Mouse (Mus musculus) cerebellum, postnatal 4 days (tissue): ENCODE measurements around the gene Cyp2b10.
A peak's percentile ranks its signal among the peaks of the same experiment; 100 is the strongest.
"Not testable (repeated sequence)": the region's sequence is repeated elsewhere in the genome, so short reads cannot be mapped to it uniquely, and the experiment has no call there.

Source experiments
- DNase-seq, 2 experiments: peaks; one replicate each; pipeline ENCODE4 v3.0.0; 2022; ENCODE audit warnings: low spot score in 2 of 2, mixed read lengths in 1 of 2

The Cyp2b10 gene

DNA sequence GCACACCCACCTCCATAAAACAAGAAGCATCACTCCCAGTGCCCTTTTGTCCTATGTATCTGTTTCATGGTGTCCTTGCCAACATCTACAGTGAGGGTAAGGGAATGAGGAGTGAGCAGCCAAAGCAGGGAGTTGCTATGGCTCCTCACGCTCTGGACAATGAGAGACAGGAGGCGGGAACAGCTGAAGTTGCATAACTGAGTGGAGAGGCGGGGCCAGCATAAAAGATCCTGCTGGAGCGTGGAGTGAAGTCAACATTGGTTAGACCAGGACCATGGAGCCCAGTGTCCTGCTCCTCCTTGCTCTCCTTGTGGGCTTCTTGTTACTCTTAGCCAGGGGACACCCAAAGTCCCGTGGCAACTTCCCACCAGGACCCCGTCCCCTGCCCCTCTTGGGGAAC is at the start of gene Cyp2b10:
Cyp2b10 (plus strand) TSS at position 210 of the 400 bp plus-strand sequence.
- DNase-seq = no peak

DNA sequence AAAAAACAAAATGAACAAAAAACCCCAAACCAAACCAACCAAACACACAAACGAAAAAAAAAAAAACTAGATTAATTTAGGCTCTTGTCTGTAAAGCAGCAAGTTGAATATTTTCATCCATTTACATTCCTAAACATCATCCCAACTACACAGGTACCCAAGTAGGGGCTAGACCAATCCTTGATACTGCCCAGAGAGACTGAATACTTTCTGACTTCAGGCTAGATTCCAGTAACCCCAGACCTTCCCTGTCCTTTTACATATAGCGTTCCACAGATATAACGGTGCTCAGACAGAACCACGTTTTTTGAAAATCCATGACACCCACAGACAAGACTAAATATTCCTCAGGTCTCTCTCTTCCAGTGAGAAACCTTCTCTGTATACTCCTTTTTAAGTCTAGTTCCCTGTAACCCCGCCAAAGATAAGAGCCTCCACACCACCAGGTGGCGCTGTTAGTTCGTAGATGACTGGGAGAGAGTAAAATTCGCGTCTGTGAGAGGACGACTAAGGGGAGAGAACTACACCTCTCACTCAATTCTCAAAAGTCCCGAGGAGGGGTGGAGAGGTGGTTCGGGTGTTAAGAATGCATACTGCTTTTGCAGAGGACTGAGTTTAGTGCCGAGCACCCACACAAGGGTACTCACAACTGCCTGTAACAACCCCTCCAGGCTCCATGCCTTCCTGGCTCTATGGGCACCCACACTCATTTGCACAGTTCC is 49.5 kb upstream of the Cyp2b10 start:
- DNase-seq = peak; percentile 83 to 87

DNA sequence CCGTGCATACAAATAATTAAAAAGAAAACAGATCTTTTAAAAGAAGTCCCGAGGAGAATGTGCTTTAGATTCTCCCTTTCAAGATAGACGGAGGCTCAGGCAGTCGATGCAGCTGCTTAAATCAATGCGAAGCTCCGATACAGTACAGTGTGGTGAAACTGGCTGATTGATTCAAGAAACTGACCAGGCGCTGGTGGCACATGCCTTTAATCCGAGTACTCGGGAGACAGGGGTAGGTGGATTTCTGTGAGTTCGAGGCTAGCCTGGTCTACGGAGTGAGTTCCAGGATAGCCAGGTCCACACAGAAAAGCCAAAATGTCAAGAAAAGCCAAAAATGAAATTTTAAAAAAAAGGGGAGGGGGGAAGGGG is 49.0 kb upstream of the Cyp2b10 start:
- DNase-seq = peak in 1 of 2 experiments; percentile 5

DNA sequence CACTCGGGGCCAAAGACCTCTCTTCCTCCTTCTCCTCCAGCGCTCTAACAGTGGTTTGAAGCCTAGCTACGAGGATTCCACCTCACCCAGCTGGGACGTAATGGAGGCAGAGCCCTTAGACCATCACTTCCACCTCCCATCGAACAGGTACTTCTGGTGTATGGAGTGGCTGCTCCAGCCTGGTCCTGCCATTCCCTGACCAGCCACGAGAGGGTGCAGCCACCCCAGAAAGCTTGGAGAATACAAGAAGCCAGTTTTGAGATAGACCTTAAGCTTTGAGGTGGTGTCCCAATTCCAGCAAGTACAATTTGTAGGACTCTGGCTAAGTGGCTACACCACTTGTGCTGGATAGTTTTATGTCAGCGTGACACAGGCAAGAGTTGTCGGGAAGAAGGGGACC is 42.3 kb upstream of the Cyp2b10 start:
- peak; percentile 40 to 57 for DNase-seq

DNA sequence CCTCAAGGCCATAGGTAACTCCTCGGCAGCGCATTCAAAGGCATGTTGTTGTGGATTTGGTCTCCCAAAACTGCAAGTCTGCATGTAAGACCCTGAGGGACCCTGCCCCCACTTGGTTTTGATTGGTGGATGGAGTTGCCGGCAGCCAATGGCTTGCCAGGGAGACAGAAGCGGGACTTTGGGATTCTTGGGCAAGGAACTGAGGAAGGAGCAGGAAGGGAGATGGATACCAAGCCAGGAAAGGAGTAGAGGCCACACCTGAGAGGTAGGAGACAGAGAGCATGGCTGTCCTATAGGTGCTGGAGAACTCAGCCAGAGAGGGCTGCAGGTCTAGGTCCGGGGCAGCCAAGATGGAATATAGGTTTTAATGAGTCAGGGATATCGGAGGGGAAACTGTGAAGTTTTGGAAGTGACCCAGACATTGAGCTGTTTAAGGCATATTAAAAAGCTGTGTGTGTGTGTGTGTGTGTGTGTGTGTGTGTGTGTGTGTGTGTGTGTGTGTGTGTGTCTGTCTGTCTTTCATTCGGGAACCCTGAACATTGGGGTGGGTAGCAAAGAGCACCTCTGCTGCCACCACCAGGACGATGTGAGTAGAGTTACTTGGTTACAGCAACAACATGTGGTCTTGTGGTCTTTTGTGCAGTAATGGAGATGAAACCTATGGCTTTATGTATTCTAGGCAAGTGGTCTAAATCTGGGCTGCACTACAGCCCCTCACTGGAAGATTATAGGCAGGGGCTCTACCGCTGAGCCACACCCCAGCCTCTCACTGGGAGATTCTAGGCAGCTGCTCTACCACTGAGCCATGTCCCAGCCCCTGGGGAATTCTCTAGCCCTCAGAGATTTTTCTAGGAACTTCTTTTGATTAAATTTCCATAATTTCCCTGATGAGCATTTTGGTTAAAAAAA is 37.2 kb upstream of the Cyp2b10 start:
- DNase-seq = no peak

DNA sequence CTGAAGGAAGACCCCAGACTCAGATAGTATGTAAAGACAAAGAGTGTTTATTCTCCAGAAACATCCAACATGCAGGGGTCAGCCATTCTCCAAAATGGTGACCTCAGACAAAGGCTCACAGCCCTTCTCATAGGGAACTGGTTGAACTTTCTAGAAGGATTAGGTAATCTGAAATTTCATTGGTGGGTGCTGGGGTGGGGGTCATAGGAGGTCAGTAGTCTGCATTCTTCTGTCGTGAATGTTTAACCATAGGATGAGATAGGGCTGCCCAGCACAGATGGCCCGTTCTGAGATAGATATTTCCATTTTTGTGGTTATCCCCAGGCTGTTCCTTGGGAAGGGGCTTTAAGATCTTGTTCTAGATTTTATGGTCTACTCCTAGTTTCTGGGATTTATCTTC is 35.1 kb upstream of the Cyp2b10 start:
- no peak for DNase-seq

GRCm38 (mm10) chr7:25863756-25864155 is 33.7 kb upstream of the Cyp2b10 start:
- DNase-seq = no peak

GRCm38 (mm10) chr7:25864861-25865260 is 32.6 kb upstream of the Cyp2b10 start:
- no peak for DNase-seq

DNA sequence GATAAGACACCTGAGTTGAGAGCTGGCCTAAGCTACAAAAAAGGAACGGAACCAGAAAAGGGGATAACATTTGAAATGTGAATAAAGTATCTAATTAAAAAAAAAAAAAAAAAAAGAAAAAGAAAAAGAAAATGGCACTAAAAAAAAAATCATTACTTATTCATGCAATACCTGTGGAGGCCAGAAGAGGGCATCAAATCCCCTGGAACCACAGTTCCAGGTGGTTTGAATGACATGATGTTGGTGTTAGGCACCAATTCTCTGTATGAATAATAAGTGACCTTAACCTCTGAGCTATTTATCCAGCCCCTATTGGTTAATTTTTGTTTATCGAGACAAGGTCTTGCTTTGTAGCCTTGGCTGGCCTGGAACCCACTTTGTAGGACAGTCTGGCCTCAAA is 27.6 kb upstream of the Cyp2b10 start:
- no peak for DNase-seq

- DNase-seq = no peak
Observed at GRCm38 (mm10) chr7:25872624-25873023, 24.8 kb upstream of the Cyp2b10 start.

GRCm38 (mm10) chr7:25878735-25879134 is 18.7 kb upstream of the Cyp2b10 start:
- no peak for DNase-seq

DNA sequence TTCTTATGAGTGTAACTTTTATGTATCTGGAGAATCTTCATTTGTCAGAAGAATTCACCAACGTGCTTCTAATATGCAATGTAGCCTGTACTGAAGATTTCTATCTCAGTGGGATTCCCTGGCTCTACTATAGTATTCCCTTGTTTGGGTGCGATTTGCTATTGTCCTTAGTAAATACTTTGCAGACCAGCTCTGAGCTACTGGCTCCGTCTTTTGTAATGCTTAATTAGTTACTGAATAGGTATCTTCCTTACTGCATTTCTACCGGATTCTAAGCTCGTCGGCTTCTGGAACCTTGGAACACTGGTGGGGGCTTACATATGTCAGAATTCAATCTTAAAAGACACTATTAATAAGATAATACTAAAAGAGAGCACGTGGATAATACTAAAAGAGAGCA is 16.7 kb upstream of the Cyp2b10 start:
- not testable (repeated sequence) for DNase-seq

DNA sequence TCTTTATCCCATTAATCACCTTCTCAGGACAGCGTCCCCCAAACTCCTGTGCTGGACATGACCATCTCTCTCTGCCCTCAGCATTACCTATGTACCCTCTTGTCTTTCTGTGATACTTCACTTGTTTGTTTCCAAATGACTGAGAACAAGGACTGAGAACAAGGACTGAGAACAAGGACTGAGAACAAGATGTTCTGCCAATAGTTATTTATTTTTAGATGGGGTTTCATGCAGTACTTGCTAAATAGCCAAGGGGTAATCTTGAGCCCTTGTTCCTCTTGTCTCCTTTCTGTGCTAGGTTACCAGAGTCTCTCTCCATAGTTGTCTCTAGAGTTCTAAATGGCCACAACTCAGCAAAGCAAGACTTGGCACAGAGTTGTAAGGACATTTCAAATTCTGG is 13.1 kb upstream of the Cyp2b10 start:
- no peak for DNase-seq

GRCm38 (mm10) chr7:25887758-25888157 is 9.7 kb upstream of the Cyp2b10 start:
- no peak for DNase-seq

- no peak for DNase-seq
Observed at GRCm38 (mm10) chr7:25893159-25893558, 4.3 kb upstream of the Cyp2b10 start.

DNA sequence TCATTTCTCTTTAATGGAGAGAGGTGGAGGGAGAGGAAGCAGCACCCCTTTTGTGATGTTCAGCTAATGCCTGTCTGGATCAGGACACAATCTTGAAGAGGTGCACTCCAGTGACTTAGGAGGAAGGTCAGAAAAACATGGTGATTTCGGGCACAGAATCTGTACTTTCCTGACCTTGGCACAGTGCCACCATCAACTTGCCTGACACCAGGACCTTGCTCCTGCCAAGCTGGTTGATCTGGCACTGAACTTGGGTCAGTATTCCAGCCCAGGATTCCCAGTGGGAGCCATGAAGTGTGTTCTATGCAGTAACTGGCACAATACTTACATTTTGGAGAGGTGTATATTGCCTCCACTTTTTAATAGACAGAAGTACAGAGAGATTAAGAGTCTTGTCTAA is 2.3 kb upstream of the Cyp2b10 start:
- DNase-seq = no peak

- DNase-seq = no peak
Observed at GRCm38 (mm10) chr7:25898064-25898463, 644 bp downstream of the Cyp2b10 start.

- no peak for DNase-seq
Observed at GRCm38 (mm10) chr7:25902061-25902690, 4.8 kb downstream of the Cyp2b10 start.

DNA sequence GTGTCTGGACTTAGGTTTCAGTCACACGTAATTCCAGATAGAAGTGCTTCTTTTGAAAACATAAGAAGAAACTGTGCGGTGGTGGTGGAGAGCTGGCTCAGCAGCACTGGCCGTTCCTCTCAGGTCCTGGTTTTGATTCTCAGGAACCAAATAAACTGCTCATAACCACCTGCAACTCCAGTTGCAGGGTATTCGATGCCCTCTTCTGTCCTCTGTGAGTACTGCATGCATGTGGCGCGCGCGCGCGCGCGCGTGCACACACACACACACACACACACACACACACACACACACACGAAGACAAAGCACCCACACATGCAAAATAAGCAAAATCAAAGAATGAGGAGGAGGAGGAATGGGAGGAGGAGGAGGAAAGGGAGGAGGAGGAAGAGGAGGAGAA is 5.7 kb downstream of the Cyp2b10 start:
- DNase-seq = no peak

GRCm38 (mm10) chr7:25904066-25904465 is 6.6 kb downstream of the Cyp2b10 start:
- DNase-seq = no peak

GRCm38 (mm10) chr7:25904489-25904888 is 7.1 kb downstream of the Cyp2b10 start:
- DNase-seq = no peak

- DNase-seq = no peak
Observed at GRCm38 (mm10) chr7:25907380-25907779, 10.0 kb downstream of the Cyp2b10 start.

- DNase-seq = no peak
Observed at GRCm38 (mm10) chr7:25910046-25910445, 12.6 kb downstream of the Cyp2b10 start.
